Mouse (Mus musculus): ENCODE measurements around the gene Faah. TPM values are rescaled to one million over a fixed set of nuclear protein-coding genes. Genes with fewer than 3 reads are reported as not detected.

Gene Faah
- 10 to 100 TPM; 29.0 to 64.8 (median 60.3) TPM for polyA plus RNA-seq (2017; shearing (Covaris generic))

GRCm38 (mm10) chr4:116017902-116018746 lies at the start of gene Faah:
Faah (minus strand) TSS chr4:116017926.
- peak; percentile 44 for ATAC-seq

GRCm38 (mm10) chr4:116063855-116064254 lies 46.1 kb upstream of the Faah start:
- ATAC-seq: no peak

GRCm38 (mm10) chr4:116059012-116059726 lies 41.4 kb upstream of the Faah start:
- ATAC-seq: no peak

GRCm38 (mm10) chr4:116057559-116057958 lies 39.8 kb upstream of the Faah start:
- no peak for ATAC-seq

- ATAC-seq: peak; percentile 94
Observed at GRCm38 (mm10) chr4:116053399-116053961, 35.8 kb upstream of the Faah start, which contains the start of gene Nsun4. Nsun4 (minus strand) TSS chr4:116053876.

- ATAC-seq: peak; percentile 14
Observed at GRCm38 (mm10) chr4:116052526-116053293, 35.0 kb upstream of the Faah start.

GRCm38 (mm10) chr4:116049211-116049610 lies 31.5 kb upstream of the Faah start:
- ATAC-seq: no peak

GRCm38 (mm10) chr4:116048130-116048920 lies 30.6 kb upstream of the Faah start:
- no peak for ATAC-seq

- no peak for ATAC-seq
Observed at GRCm38 (mm10) chr4:116047681-116048080, 30.0 kb upstream of the Faah start.

GRCm38 (mm10) chr4:116046604-116047003 lies 28.9 kb upstream of the Faah start:
- no peak for ATAC-seq

- ATAC-seq: no peak
Observed at GRCm38 (mm10) chr4:116042186-116042585, 24.5 kb upstream of the Faah start.

- ATAC-seq: no peak
Observed at GRCm38 (mm10) chr4:116040466-116040865, 22.7 kb upstream of the Faah start.

GRCm38 (mm10) chr4:116033374-116033773 lies 15.6 kb upstream of the Faah start:
- ATAC-seq: no peak

GRCm38 (mm10) chr4:116032906-116033305 lies 15.2 kb upstream of the Faah start:
- ATAC-seq: no peak

- peak; percentile 50 for ATAC-seq
Observed at GRCm38 (mm10) chr4:116017300-116017901, 325 bp downstream of the Faah start.

- no peak for ATAC-seq
Observed at GRCm38 (mm10) chr4:116016862-116017299, 845 bp downstream of the Faah start.

- ATAC-seq: no peak
Observed at GRCm38 (mm10) chr4:116016396-116016795, 1.3 kb downstream of the Faah start.

- no peak for ATAC-seq
Observed at GRCm38 (mm10) chr4:116015996-116016395, 1.7 kb downstream of the Faah start.

GRCm38 (mm10) chr4:116015502-116015901 lies 2.2 kb downstream of the Faah start:
- peak; percentile 81 for ATAC-seq

- ATAC-seq: peak; percentile 80
Observed at GRCm38 (mm10) chr4:116010186-116010585, 7.5 kb downstream of the Faah start.

GRCm38 (mm10) chr4:116001206-116001605 lies 16.5 kb downstream of the Faah start:
- ATAC-seq: no peak
